Mouse (Mus musculus) bone marrow, adult 2 months (tissue): ENCODE results near the gene Sufu.

ENCODE experiments used
- CTCF ChIP-seq: fragments of 200-500 bp; IDR thresholded peaks from 2 replicates; pipeline ENCODE4 v1.5.1; 2011; ENCODE audit warnings: low read length, control low read depth; ENCODE audit not compliant: control insufficient read depth, insufficient read depth
- POLR2A ChIP-seq: fragments of 200-500 bp; IDR thresholded peaks from 2 replicates; pipeline ENCODE4 v1.6.1; 2011; ENCODE audit warnings: low read depth, mild to moderate bottlenecking, control low read depth, low read length, borderline replicate concordance; ENCODE audit not compliant: control insufficient read depth

DNA sequence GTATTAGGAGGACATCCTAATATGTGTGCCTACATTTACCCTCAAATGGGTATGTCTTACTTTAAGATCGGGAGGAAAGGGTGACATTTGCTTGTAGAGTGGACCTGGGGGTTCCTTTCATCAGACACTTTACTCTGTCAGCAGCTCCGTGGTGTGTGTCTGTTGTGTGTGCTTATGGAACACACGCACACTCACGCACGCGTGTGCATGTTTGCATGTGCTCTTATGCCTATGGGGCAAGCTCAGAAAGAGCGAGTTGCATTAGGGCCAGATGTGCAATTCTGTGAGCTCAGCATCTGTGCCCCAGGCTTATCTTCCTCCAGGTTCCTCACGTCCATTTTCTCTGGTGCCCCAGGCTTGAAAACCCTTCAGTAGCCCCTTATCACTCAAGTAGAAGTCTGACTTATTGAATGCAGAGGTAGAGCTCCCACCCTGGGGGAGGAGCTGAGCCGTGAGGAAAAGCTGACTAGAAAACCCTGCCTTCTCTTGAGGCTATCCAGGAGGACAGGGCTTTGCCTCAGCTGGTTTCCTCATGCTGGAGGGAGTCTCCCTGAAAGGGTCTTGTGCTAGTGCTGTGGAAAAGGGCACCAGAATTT, 108.2 kb downstream of the Sufu start:
- no peak; the same call in 1 of the 2 replicates for TF ChIP-seq CTCF
- TF ChIP-seq POLR2A, result no peak
